Mouse (Mus musculus): ENCODE measurements at regions not wholly inside any gene's neighbourhood (a gene's known extent, or its start where the extent isn't known, plus 50 kb on each side); places are given as distances from the start of the nearest gene placed in this dataset.

DNA sequence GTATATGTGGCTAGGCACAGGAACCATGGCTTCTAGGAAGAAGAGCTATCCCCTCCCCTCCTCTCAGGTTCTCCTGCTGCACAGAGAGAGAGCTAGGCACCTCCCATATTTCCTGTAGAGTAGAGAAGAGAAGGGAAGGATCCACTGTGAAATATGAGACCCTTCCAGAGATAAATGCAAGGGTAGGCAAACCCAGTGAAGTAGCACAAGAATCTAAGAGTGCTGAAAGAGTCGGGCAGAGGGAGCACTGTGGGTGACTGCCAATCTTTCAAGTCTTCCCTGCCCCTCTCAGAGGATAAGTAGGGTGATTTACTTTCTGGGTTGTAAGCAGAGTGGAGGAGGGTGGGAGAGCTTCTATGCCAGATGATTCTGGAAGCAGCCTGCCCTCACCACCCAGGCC is 360.8 kb downstream of the Sox9 start:
- no peak overlapping the region for H3K9ac ChIP-seq (ENCODE audit: insufficient read depth, low read depth)
- DNase-seq (ENCODE audit: extremely low read depth), result no peak
- H3K36me3 ChIP-seq (replicated peaks in 1 of 2; ENCODE audit: control insufficient read depth in 1 of 2, insufficient read depth in 1 of 2, low read length in 1 of 2), result peaks cover 0 to 23% of the 10 kb centered on the region in 2 experiments
- H3K27ac ChIP-seq (ENCODE audit: insufficient read depth, low read depth), result no peak overlapping the region
- H3K4me1 ChIP-seq (ENCODE audit: control insufficient read depth in 1 of 2, insufficient read depth in 2 of 2), result peaks cover 0 to 5% of the 10 kb centered on the region in 2 experiments; a peak in 1 of 4 replicates
- no peaks in the 10 kb centered on the region for H3K9me3 ChIP-seq (replicated peaks; ENCODE audit: low read length)
- H3K79me2 ChIP-seq (replicated peaks; ENCODE audit: control insufficient read depth, extremely low read depth, insufficient read depth, poor library complexity, severe bottlenecking), result no peaks in the 10 kb centered on the region
- no peak overlapping the region for H3K4me2 ChIP-seq (ENCODE audit: insufficient read depth, low read depth, poor library complexity, severe bottlenecking)
- in situ Hi-C loops (cut with MboI; ENCODE audit: low pct_ligation_motif_present, low pct_unique_long_range_greater_than_20kb, low sequenced_read_pairs), result no loop called here
- TF ChIP-seq MXI1 (IDR thresholded peaks at IDR 0.05; ENCODE audit: low read depth, low read length) (no peak), NELFE (IDR thresholded peaks at IDR 0.05; ENCODE audit: low read depth, low read length) (no peak)
- no peaks in the 10 kb centered on the region for H3K27me3 ChIP-seq (replicated peaks)
- no peak overlapping the region for H3K4me3 ChIP-seq (replicated peaks in 1 of 3; ENCODE audit: low read depth in 2 of 3, low read length in 2 of 3, poor library complexity in 1 of 3)
- dilution Hi-C loops (cut with MboI; ENCODE audit: extremely low pct_ligation_motif_present, extremely low pct_unique_long_range_greater_than_20kb, low sequenced_read_pairs), result no loop called here

DNA sequence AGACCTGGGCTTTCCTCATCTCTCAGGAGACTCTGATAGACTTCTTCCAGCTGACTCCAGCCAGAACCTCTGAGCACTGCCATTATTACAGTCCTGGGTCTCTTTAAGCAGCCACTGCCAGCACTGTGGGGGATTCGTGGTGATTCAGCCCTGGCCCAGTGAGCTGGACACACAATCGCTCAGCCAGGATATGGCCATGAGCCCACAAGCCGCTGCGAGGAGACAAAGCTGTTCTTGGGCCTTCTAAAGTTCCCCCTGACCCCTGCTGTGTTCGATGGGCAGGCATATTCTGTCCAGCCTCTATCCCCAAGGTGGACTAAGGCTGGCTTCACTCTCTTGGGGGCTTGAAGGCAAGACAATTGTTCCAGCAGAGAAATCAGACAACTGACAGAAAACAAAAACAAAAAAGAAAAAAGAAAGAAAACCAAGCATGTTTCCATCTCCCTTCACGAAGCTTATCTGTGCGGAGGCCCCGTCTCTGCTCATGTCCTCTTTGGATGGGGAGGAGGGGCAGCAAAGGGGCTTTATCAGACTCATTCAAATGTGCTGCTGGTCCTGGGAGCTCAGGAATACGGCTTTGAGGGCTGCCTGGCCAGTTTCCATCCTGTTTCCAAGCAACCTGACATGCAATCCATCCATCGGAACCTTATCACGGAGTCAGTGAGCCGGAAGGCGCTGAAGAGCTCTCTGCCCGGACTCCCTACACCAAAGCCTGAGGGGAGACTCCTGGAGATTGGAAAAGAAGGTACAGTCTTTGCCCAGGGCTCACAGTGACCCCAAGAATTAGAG is 362.0 kb downstream of the Sox9 start:
- TF ChIP-seq MAZ (IDR thresholded peaks at IDR 0.05; ENCODE audit: low read depth, low read length) (no peak), CHD2 (IDR thresholded peaks at IDR 0.05; ENCODE audit: low read length) (no peak), BHLHE40 (IDR thresholded peaks at IDR 0.05; ENCODE audit: low read depth, low read length) (no peak), NELFE (IDR thresholded peaks at IDR 0.05; ENCODE audit: low read depth, low read length) (no peak), SIN3A (IDR thresholded peaks at IDR 0.05; ENCODE audit: low read length) (no peak), ZNF384 (IDR thresholded peaks at IDR 0.05; ENCODE audit: low read depth, low read length) (no peak), RCOR1 (conservative IDR thresholded peaks at IDR 0.05; ENCODE audit: low read depth, low read length) (no peak)
- no peaks in the 10 kb centered on the region for H3K27me3 ChIP-seq (replicated peaks)
- H3K9me3 ChIP-seq (replicated peaks; ENCODE audit: low read length), result no peaks in the 10 kb centered on the region
- DNase-seq (ENCODE audit: extremely low read depth), result no peak
- dilution Hi-C loops (cut with MboI; ENCODE audit: extremely low pct_ligation_motif_present, extremely low pct_unique_long_range_greater_than_20kb, low sequenced_read_pairs) (no loop called here), in situ Hi-C loops (cut with MboI; ENCODE audit: low pct_ligation_motif_present, low pct_unique_long_range_greater_than_20kb, low sequenced_read_pairs) (no loop called here)
- H3K9ac ChIP-seq (ENCODE audit: insufficient read depth, low read depth), result no peak overlapping the region
- peaks cover 0 to 27% of the 10 kb centered on the region in 2 experiments for H3K36me3 ChIP-seq (replicated peaks in 1 of 2; ENCODE audit: control insufficient read depth in 1 of 2, insufficient read depth in 1 of 2, low read length in 1 of 2)
- no peak overlapping the region for H3K27ac ChIP-seq (ENCODE audit: insufficient read depth, low read depth)
- no peaks in the 10 kb centered on the region for H3K79me2 ChIP-seq (replicated peaks; ENCODE audit: control insufficient read depth, extremely low read depth, insufficient read depth, poor library complexity, severe bottlenecking)
- H3K4me1 ChIP-seq (ENCODE audit: control insufficient read depth in 1 of 2, insufficient read depth in 2 of 2), result no peaks in the 10 kb centered on the region
- H3K4me3 ChIP-seq (replicated peaks in 1 of 3; ENCODE audit: low read depth in 2 of 3, low read length in 2 of 3, poor library complexity in 1 of 3), result no peak overlapping the region
- no peak overlapping the region for H3K4me2 ChIP-seq (ENCODE audit: insufficient read depth, low read depth, poor library complexity, severe bottlenecking)

DNA sequence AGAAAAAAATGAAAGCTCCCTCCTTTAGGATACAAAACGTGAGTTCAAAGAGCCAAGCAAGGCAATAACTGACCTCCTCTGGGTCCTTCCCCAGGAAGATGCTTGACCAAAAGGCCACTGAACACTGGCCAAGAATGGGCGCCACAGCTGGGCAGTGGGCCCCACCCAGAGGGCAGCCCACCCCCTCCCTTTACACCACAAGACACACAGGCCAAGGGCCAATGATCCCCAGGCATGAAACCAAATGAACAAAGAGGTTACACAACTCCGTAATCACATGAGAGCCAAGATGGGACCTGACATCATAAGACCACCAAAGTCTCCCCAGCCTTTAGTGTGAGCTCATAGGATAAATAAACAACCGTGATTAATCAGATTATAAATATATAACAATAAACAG is 363.7 kb downstream of the Sox9 start:
- Histone ChIP-seq H3K4me3 (replicated peaks in 1 of 3; ENCODE audit: low read depth in 2 of 3, low read length in 2 of 3, poor library complexity in 1 of 3) (no peak overlapping the region), H3K79me2 (replicated peaks; ENCODE audit: control insufficient read depth, extremely low read depth, insufficient read depth, poor library complexity, severe bottlenecking) (no peaks in the 10 kb centered on the region), H3K36me3 (replicated peaks in 1 of 2; ENCODE audit: control insufficient read depth in 1 of 2, insufficient read depth in 1 of 2, low read length in 1 of 2) (peaks cover 0 to 24% of the 10 kb centered on the region in 2 experiments), H3K4me2 (ENCODE audit: insufficient read depth, low read depth, poor library complexity, severe bottlenecking) (no peak overlapping the region), H3K27me3 (replicated peaks) (no peaks in the 10 kb centered on the region), H3K9me3 (replicated peaks; ENCODE audit: low read length) (no peaks in the 10 kb centered on the region), H3K4me1 (ENCODE audit: control insufficient read depth in 1 of 2, insufficient read depth in 2 of 2) (no peaks in the 10 kb centered on the region), H3K27ac (ENCODE audit: insufficient read depth, low read depth) (no peak overlapping the region), H3K9ac (ENCODE audit: insufficient read depth, low read depth) (no peak overlapping the region)
- no peak for TF ChIP-seq PAX5 (IDR thresholded peaks at IDR 0.05; ENCODE audit: low read length)
- no peak for TF ChIP-seq ZC3H11A (IDR thresholded peaks at IDR 0.05; ENCODE audit: low read depth, low read length)
- TF ChIP-seq POLR2AphosphoS2 (IDR thresholded peaks at IDR 0.05; ENCODE audit: low read depth, low read length), result no peak
- TF ChIP-seq MAX (IDR thresholded peaks at IDR 0.05; ENCODE audit: low read length), result no peak
- TF ChIP-seq ELF1 (IDR thresholded peaks at IDR 0.05; ENCODE audit: low read depth, low read length), result no peak
- TF ChIP-seq UBTF (IDR thresholded peaks at IDR 0.05; ENCODE audit: low read depth, low read length), result no peak
- no peak for TF ChIP-seq EP300 (IDR thresholded peaks at IDR 0.05; ENCODE audit: low read length)
- no peak for TF ChIP-seq SMC3 (IDR thresholded peaks at IDR 0.05; ENCODE audit: low read depth, low read length)
- no peak for TF ChIP-seq E2F4 (IDR thresholded peaks at IDR 0.05; ENCODE audit: insufficient replicate concordance, low read depth, low read length)
- TF ChIP-seq ZKSCAN1 (IDR thresholded peaks at IDR 0.05; ENCODE audit: borderline replicate concordance, low read depth, low read length), result no peak
- no peak for TF ChIP-seq CHD2 (IDR thresholded peaks at IDR 0.05; ENCODE audit: low read length)
- no peak for TF ChIP-seq MEF2A (IDR thresholded peaks at IDR 0.05; ENCODE audit: borderline replicate concordance, low read depth, low read length)
- no peak for TF ChIP-seq BHLHE40 (IDR thresholded peaks at IDR 0.05; ENCODE audit: low read depth, low read length)
- TF ChIP-seq ZMIZ1 (IDR thresholded peaks at IDR 0.05; ENCODE audit: low read depth, low read length), result no peak
- no peak for TF ChIP-seq JUND (conservative IDR thresholded peaks at IDR 0.05; ENCODE audit: low read depth, low read length)
- no peak for TF ChIP-seq MXI1 (IDR thresholded peaks at IDR 0.05; ENCODE audit: low read depth, low read length)
- no peak for TF ChIP-seq KAT2A (IDR thresholded peaks at IDR 0.05; ENCODE audit: insufficient replicate concordance, low read length)
- DNase-seq (ENCODE audit: extremely low read depth), result no peak
- in situ Hi-C loops (cut with MboI; ENCODE audit: low pct_ligation_motif_present, low pct_unique_long_range_greater_than_20kb, low sequenced_read_pairs), result no loop called here
- dilution Hi-C loops (cut with MboI; ENCODE audit: extremely low pct_ligation_motif_present, extremely low pct_unique_long_range_greater_than_20kb, low sequenced_read_pairs), result no loop called here
